Mouse (Mus musculus) kidney, adult 2 months (tissue): Measurements from ENCODE around the gene Spata32. TPM values are rescaled to one million over a fixed set of nuclear protein-coding genes. Genes with fewer than 3 reads are reported as not detected.

Experiments
- DNase-seq: peaks from one replicate; pipeline ENCODE4 v3.0.0; 2021
- H3K27ac ChIP-seq: fragments of 200-500 bp; 2 replicates; pipeline ENCODE4 v1.5.1; 2012; ENCODE audit warnings: low read depth, low read length, control low read depth, inconsistent platforms; ENCODE audit not compliant: insufficient read depth
- H3K27me3 ChIP-seq: fragments of 200-500 bp; replicated peaks from 2 replicates; pipeline ENCODE4 v1.6.1; 2012; ENCODE audit warnings: mild to moderate bottlenecking, moderate library complexity, low read length, inconsistent platforms; ENCODE audit not compliant: control insufficient read depth, insufficient read depth
- H3K36me3 ChIP-seq: fragments of 200-500 bp; 2 replicates; pipeline ENCODE4 v1.6.1; 2012; ENCODE audit warnings: mild to moderate bottlenecking, moderate library complexity, low read length, inconsistent platforms; ENCODE audit not compliant: control insufficient read depth, insufficient read depth
- H3K4me1 ChIP-seq: fragments of 200-500 bp; 2 replicates; pipeline ENCODE4 v1.6.1; 2011; ENCODE audit warnings: low read length; ENCODE audit not compliant: control insufficient read depth, insufficient read depth
- H3K4me3 ChIP-seq: fragments of 200-500 bp; 2 replicates; pipeline ENCODE4 v1.5.1; 2011; ENCODE audit warnings: mild to moderate bottlenecking, low read depth, low read length, control low read depth; ENCODE audit not compliant: insufficient read depth
- CTCF ChIP-seq: fragments of 200-500 bp; conservative IDR thresholded peaks from 2 replicates; pipeline ENCODE4 v1.5.1; 2011; ENCODE audit warnings: low read depth, mild to moderate bottlenecking, control low read depth, low read length, moderate library complexity, mixed read lengths; ENCODE audit not compliant: insufficient read depth, insufficient read length
- POLR2A ChIP-seq: fragments of 200-500 bp; IDR thresholded peaks from one replicate; pipeline ENCODE4 v1.6.1; 2011; ENCODE audit warnings: low read depth, low read length, control low read depth
- WGBS: fragments of 180-500 bp; shearing (Covaris S2); methylation state at CpG from one replicate; pipeline ENCODE4 v1.1.7; 2018; 5-methylcytosine and 5-hydroxymethylcytosine counted together
- polyA plus RNA-seq: library from polyadenylated mRNA; depleted of rRNA; stranded (reverse); fragments of >200 nt; gene quantifications from 2 replicates; pipeline ENCODE4 v1.2.3, GENCODE M21; 2012

Spata32 gene
- polyA plus RNA-seq, 1 experiment = not detected

GRCm38 (mm10) chr11:103253605-103254004 is 35.4 kb upstream of the Spata32 start:
- no peak for DNase-seq
- no peak for TF ChIP-seq POLR2A
- no peak for TF ChIP-seq CTCF
- 76% methylated on average over 5 of the region's 5 CpGs for WGBS

GRCm38 (mm10) chr11:103252380-103252779 is 34.1 kb upstream of the Spata32 start:
- Histone ChIP-seq H3K36me3 (no peaks in the 10 kb centered on the region), H3K27me3 (no peaks in the 10 kb centered on the region), H3K4me1 (peaks cover 9% of the 10 kb centered on the region; the same call in 1 of the 2 replicates), H3K4me3 (no peak overlapping the region), H3K27ac (no peak overlapping the region)
- no peak for DNase-seq
- 86% methylated on average over 5 of the region's 5 CpGs for WGBS
- TF ChIP-seq POLR2A (no peak), CTCF (no peak)

More at GRCm38 (mm10) chr11:103253605-103254004, 35.4 kb upstream of the Spata32 start:
- H3K36me3 ChIP-seq = no peaks in the 10 kb centered on the region
- H3K4me3 ChIP-seq = no peak overlapping the region
- no peaks in the 10 kb centered on the region; the same call in 1 of the 2 replicates for H3K4me1 ChIP-seq
- no peak overlapping the region for H3K27ac ChIP-seq
- H3K27me3 ChIP-seq = no peaks in the 10 kb centered on the region

- no peaks in the 10 kb centered on the region for H3K27me3 ChIP-seq
- H3K4me1 ChIP-seq = peaks cover 23% of the 10 kb centered on the region; the same call in 1 of the 2 replicates
- WGBS = 92% methylated on average over 3 of the region's 3 CpGs
- no peak for TF ChIP-seq POLR2A
- TF ChIP-seq CTCF = no peak
- no peak overlapping the region for H3K4me3 ChIP-seq
- no peak for DNase-seq
- no peaks in the 10 kb centered on the region for H3K36me3 ChIP-seq
- no peak overlapping the region for H3K27ac ChIP-seq
Observed at GRCm38 (mm10) chr11:103250324-103250723, 32.1 kb upstream of the Spata32 start.

GRCm38 (mm10) chr11:103249509-103249908 is 31.3 kb upstream of the Spata32 start:
- 62% methylated on average over 6 of the region's 6 CpGs for WGBS
- DNase-seq = no peak

GRCm38 (mm10) chr11:103248837-103249236 is 30.6 kb upstream of the Spata32 start:
- H3K4me1 ChIP-seq = peaks cover 23% of the 10 kb centered on the region; the same call in 1 of the 2 replicates
- H3K27ac ChIP-seq = no peak overlapping the region
- no peak for DNase-seq
- WGBS = 74% methylated on average over 5 of the region's 5 CpGs
- no peaks in the 10 kb centered on the region for H3K27me3 ChIP-seq
- no peak overlapping the region for H3K4me3 ChIP-seq
- no peaks in the 10 kb centered on the region for H3K36me3 ChIP-seq
- TF ChIP-seq POLR2A = no peak

More at GRCm38 (mm10) chr11:103249509-103249908, 31.3 kb upstream of the Spata32 start:
- H3K27ac ChIP-seq = no peak overlapping the region
- H3K4me3 ChIP-seq = no peak overlapping the region
- H3K36me3 ChIP-seq = no peaks in the 10 kb centered on the region
- no peaks in the 10 kb centered on the region for H3K27me3 ChIP-seq
- TF ChIP-seq POLR2A (no peak), CTCF (no peak)
- peaks cover 23% of the 10 kb centered on the region; the same call in 1 of the 2 replicates for H3K4me1 ChIP-seq

GRCm38 (mm10) chr11:103247504-103248177 is 29.4 kb upstream of the Spata32 start:
- TF ChIP-seq POLR2A = no peak
- no peak for TF ChIP-seq CTCF
- H3K27me3 ChIP-seq = no peaks in the 10 kb centered on the region
- no peaks in the 10 kb centered on the region for H3K36me3 ChIP-seq
- no peak overlapping the region for H3K4me3 ChIP-seq
- peaks cover 23% of the 10 kb centered on the region; the same call in 1 of the 2 replicates for H3K4me1 ChIP-seq
- DNase-seq = peak; percentile 88
- H3K27ac ChIP-seq = no peak overlapping the region
- 44% methylated on average over 11 of the region's 11 CpGs for WGBS

GRCm38 (mm10) chr11:103246731-103247290 is 28.6 kb upstream of the Spata32 start:
- Histone ChIP-seq H3K27me3 (no peaks in the 10 kb centered on the region), H3K27ac (no peak overlapping the region), H3K4me3 (no peak overlapping the region), H3K36me3 (no peaks in the 10 kb centered on the region), H3K4me1 (peaks cover 23% of the 10 kb centered on the region; the same call in 1 of the 2 replicates)
- WGBS = 63% methylated on average over 4 of the region's 4 CpGs
- no peak for TF ChIP-seq POLR2A
- TF ChIP-seq CTCF = no peak
- DNase-seq = no peak
